Mouse (Mus musculus) embryonic facial prominence, embryonic 14.5 days (tissue): ENCODE measurements around the gene Tbcd. TPM values are rescaled to one million over a fixed set of nuclear protein-coding genes. Genes with fewer than 3 reads are reported as not detected.

Experiments used
- ATAC-seq: fragments of 200-750 bp; cut with Nextera tagmentation; 2 replicates; pipeline ENCODE4 v1.8.0; 2017; ENCODE audit warnings: low read depth, moderate number of reproducible peaks, moderate TSS enrichment
- DNase-seq: peaks from one replicate; pipeline ENCODE4 v3.0.0-alpha.2; 2015; ENCODE audit warnings: low spot score
- H3K27ac ChIP-seq: fragments of 300-500 bp; sonication (generic); replicated peaks from 2 replicates; pipeline ENCODE4 v1.5.1; 2014; ENCODE audit warnings: low read depth, mild to moderate bottlenecking, low read length, moderate library complexity
- H3K27me3 ChIP-seq: fragments of 300-500 bp; sonication (generic); replicated peaks from 2 replicates; pipeline ENCODE4 v1.6.1; 2014; ENCODE audit warnings: low read length; ENCODE audit not compliant: control insufficient read depth, insufficient read depth
- H3K36me3 ChIP-seq: fragments of 300-500 bp; sonication (generic); 2 replicates; pipeline ENCODE4 v1.6.1; 2014; ENCODE audit warnings: low read length, mixed read lengths; ENCODE audit not compliant: control insufficient read depth, insufficient read depth
- H3K4me1 ChIP-seq: fragments of 300-500 bp; sonication (generic); 2 replicates; pipeline ENCODE4 v1.6.1; 2014; ENCODE audit warnings: antibody characterized with exemption, low read length; ENCODE audit not compliant: control insufficient read depth, insufficient read depth
- H3K4me2 ChIP-seq: fragments of 300-500 bp; sonication (generic); 2 replicates; pipeline ENCODE4 v1.6.1; 2014; ENCODE audit warnings: low read depth, mild to moderate bottlenecking, low read length, moderate library complexity, mixed read lengths
- H3K4me3 ChIP-seq: fragments of 300-500 bp; sonication (generic); 2 replicates; pipeline ENCODE4 v1.5.1; 2014; ENCODE audit warnings: low read depth, mild to moderate bottlenecking, low read length
- H3K9ac ChIP-seq: fragments of 300-500 bp; sonication (generic); 2 replicates; pipeline ENCODE4 v1.6.1; 2014; ENCODE audit warnings: low read depth, mild to moderate bottlenecking, low read length, moderate library complexity, mixed read lengths
- H3K9me3 ChIP-seq: fragments of 300-500 bp; sonication (generic); 2 replicates; pipeline ENCODE4 v1.6.1; 2016; ENCODE audit warnings: low read length; ENCODE audit not compliant: control insufficient read depth
- WGBS: fragments of 180-500 bp; shearing (Covaris S2); extraction: QIAGEN DNeasy Blood & Tissue Kit; methylation state at CpG from one replicate; pipeline ENCODE4 v1.1.7; 2014; 5-methylcytosine and 5-hydroxymethylcytosine counted together
- polyA plus RNA-seq: library from polyadenylated mRNA; unstranded; fragments of >200 nt; fragmentation: Nextera tagmentation; extraction: Ambion mirVana; gene quantifications from 2 replicates; pipeline ENCODE4 v1.2.1, GENCODE M21; 2014

Tbcd gene
- polyA plus RNA-seq, 1 experiment from 2014 or later, result 40.3 TPM

- WGBS, result 56% methylated on average over 17 of the region's 17 CpGs
- peaks cover 28% of the 10 kb centered on the region for H3K4me1 ChIP-seq
- peak overlapping the region; percentile 48; the same call in 1 of the 2 replicates for H3K27ac ChIP-seq
- DNase-seq, result peak; percentile 67
- no peaks in the 10 kb centered on the region for H3K27me3 ChIP-seq
- no peaks in the 10 kb centered on the region for H3K36me3 ChIP-seq
- no peak overlapping the region for H3K4me2 ChIP-seq
- H3K9me3 ChIP-seq, result no peaks in the 10 kb centered on the region
- no peak overlapping the region for H3K4me3 ChIP-seq
- no peak overlapping the region for H3K9ac ChIP-seq
- peak; percentile 65 for ATAC-seq
Observed at GRCm38 (mm10) chr11:121549843-121550647, 98.3 kb downstream of the Tbcd start.

- no peak for ATAC-seq
- WGBS, result 76% methylated on average over 5 of the region's 5 CpGs
Observed at GRCm38 (mm10) chr11:121551206-121551799, 99.6 kb downstream of the Tbcd start.

GRCm38 (mm10) chr11:121552167-121552566 is 100.4 kb downstream of the Tbcd start:
- H3K9ac ChIP-seq, result no peak overlapping the region
- no peaks in the 10 kb centered on the region for H3K27me3 ChIP-seq
- no peak overlapping the region for H3K4me2 ChIP-seq
- ATAC-seq, result peak; percentile 62
- no peaks in the 10 kb centered on the region for H3K36me3 ChIP-seq
- H3K4me1 ChIP-seq, result peaks cover 25% of the 10 kb centered on the region
- peak; percentile 87 for DNase-seq
- WGBS, result 62% methylated on average over 4 of the region's 4 CpGs
- H3K9me3 ChIP-seq, result no peaks in the 10 kb centered on the region
- no peak overlapping the region for H3K27ac ChIP-seq
- no peak overlapping the region for H3K4me3 ChIP-seq

More at GRCm38 (mm10) chr11:121551206-121551799, 99.6 kb downstream of the Tbcd start:
- no peaks in the 10 kb centered on the region for H3K9me3 ChIP-seq
- H3K4me1 ChIP-seq, result peaks cover 25% of the 10 kb centered on the region
- no peak overlapping the region; the same call in 1 of the 2 replicates for H3K27ac ChIP-seq
- H3K4me3 ChIP-seq, result no peak overlapping the region
- DNase-seq, result no peak
- H3K27me3 ChIP-seq, result no peaks in the 10 kb centered on the region
- H3K4me2 ChIP-seq, result no peak overlapping the region
- no peak overlapping the region for H3K9ac ChIP-seq
- no peaks in the 10 kb centered on the region for H3K36me3 ChIP-seq

GRCm38 (mm10) chr11:121552846-121553457 is 101.2 kb downstream of the Tbcd start:
- WGBS, result 78% methylated on average over 7 of the region's 7 CpGs
- Histone ChIP-seq H3K4me3 (no peak overlapping the region), H3K9me3 (no peaks in the 10 kb centered on the region), H3K4me2 (no peak overlapping the region), H3K27me3 (no peaks in the 10 kb centered on the region), H3K36me3 (0 out of 2 replicates have a peak, but pooled peaks cover 5% of the 10 kb centered on the region), H3K27ac (no peak overlapping the region; the same call in 1 of the 2 replicates), H3K9ac (no peak overlapping the region), H3K4me1 (peaks cover 25% of the 10 kb centered on the region)
- ATAC-seq, result no peak
- DNase-seq, result no peak

GRCm38 (mm10) chr11:121553458-121553857 is 101.7 kb downstream of the Tbcd start:
- Histone ChIP-seq H3K9me3 (no peaks in the 10 kb centered on the region), H3K9ac (no peak overlapping the region), H3K4me1 (peaks cover 25% of the 10 kb centered on the region), H3K36me3 (0 out of 2 replicates have a peak, but pooled peaks cover 6% of the 10 kb centered on the region), H3K4me2 (no peak overlapping the region), H3K27me3 (no peaks in the 10 kb centered on the region), H3K27ac (no peak overlapping the region), H3K4me3 (no peak overlapping the region)
- no peak for DNase-seq
- 90% methylated on average over 3 of the region's 3 CpGs for WGBS
- ATAC-seq, result no peak

GRCm38 (mm10) chr11:121556727-121557126 is 105.0 kb downstream of the Tbcd start:
- Histone ChIP-seq H3K4me1 (peaks cover 6% of the 10 kb centered on the region), H3K4me3 (no peak overlapping the region), H3K27ac (no peak overlapping the region), H3K9ac (no peak overlapping the region), H3K4me2 (no peak overlapping the region), H3K9me3 (no peaks in the 10 kb centered on the region), H3K27me3 (no peaks in the 10 kb centered on the region), H3K36me3 (0 out of 2 replicates have a peak, but pooled peaks cover 6% of the 10 kb centered on the region)
- DNase-seq (no peak), ATAC-seq (no peak)
- 81% methylated on average over 1 of the region's 1 CpGs for WGBS

GRCm38 (mm10) chr11:121557946-121558345 is 106.2 kb downstream of the Tbcd start:
- no peak overlapping the region for H3K9ac ChIP-seq
- ATAC-seq (no peak), DNase-seq (no peak)
- no peaks in the 10 kb centered on the region for H3K27me3 ChIP-seq
- H3K27ac ChIP-seq, result no peak overlapping the region
- no peak overlapping the region for H3K4me2 ChIP-seq
- WGBS, result 97% methylated on average over 1 of the region's 1 CpGs
- H3K9me3 ChIP-seq, result no peaks in the 10 kb centered on the region
- no peak overlapping the region for H3K4me3 ChIP-seq
- 0 out of 2 replicates have a peak, but pooled peaks cover 6% of the 10 kb centered on the region for H3K36me3 ChIP-seq
- H3K4me1 ChIP-seq, result no peaks in the 10 kb centered on the region

- H3K27me3 ChIP-seq, result no peaks in the 10 kb centered on the region
- no peak overlapping the region for H3K27ac ChIP-seq
- H3K4me3 ChIP-seq, result no peak overlapping the region
- WGBS, result 84% methylated on average over 3 of the region's 3 CpGs
- H3K4me2 ChIP-seq, result no peak overlapping the region
- H3K9ac ChIP-seq, result no peak overlapping the region
- ATAC-seq (no peak), DNase-seq (no peak)
- no peaks in the 10 kb centered on the region for H3K9me3 ChIP-seq
- no peaks in the 10 kb centered on the region for H3K4me1 ChIP-seq
- H3K36me3 ChIP-seq, result 0 out of 2 replicates have a peak, but pooled peaks cover 6% of the 10 kb centered on the region
Observed at GRCm38 (mm10) chr11:121558522-121558921, 106.8 kb downstream of the Tbcd start.
